11 mouse cellular contexts compared by ENCODE assay signal in the genomic region with DNA sequence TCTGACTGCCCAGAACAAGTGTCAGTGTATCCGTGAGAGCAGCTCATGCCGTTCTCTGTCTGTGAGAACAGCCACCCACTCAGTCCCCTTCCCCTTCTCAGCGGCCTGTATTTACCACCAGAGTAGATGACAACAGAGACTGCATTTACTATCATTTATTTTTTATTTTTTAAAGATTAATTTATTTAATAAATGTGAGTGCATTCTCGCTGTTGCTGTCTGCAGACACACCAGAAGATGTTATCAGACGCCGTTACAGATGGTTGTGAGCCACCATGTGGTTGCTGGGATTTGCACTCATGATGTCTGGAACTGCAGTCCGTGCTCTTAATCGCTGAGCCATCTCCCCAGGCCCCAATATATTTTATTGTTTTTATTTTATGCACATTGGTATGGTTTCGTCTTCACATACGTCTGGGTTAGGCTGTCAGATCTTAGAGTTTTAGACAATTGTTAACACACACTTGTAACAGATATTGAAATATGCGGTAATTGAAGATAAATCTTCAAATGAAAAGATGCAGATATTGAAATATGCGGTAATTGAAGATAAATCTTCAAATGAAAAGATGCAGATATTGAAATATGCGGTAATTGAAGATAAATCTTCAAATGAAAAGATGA. TPM values are rescaled to one million over a fixed set of nuclear protein-coding genes. Genes with fewer than 3 reads are reported as not detected.
DNase-seq lines count a peak whose midpoint lies in the region; ATAC-seq and TF ChIP-seq lines count a peak whose summit lies in the region.
"Not testable (repeated sequence)": the region's sequence is repeated elsewhere in the genome, so short reads cannot be mapped to it uniquely, and the experiment has no call there.
"Had no signal": no experiment of that assay in that cellular context is flagged by ENCODE, and none has a peak within 500 bp of the region (broad histone marks: within the 10 kb centered on the region; RNA-seq: fewer than 3 reads in every experiment).

No protein-coding gene starts in this region.

- H3K9ac ChIP-seq in forebrain, postnatal 0 days; heart, embryonic 15.5 days: not testable (repeated sequence)

- ATAC-seq in forebrain, postnatal 0 days, result peak; percentile 43; the same call in 1 of the 2 replicates
- not testable (repeated sequence) for ATAC-seq in heart, embryonic 15.5 days (replicated peaks; ENCODE audit: insufficient number of reproducible peaks, insufficient read depth, low FRiP score, low read depth)

- H3K4me1 ChIP-seq in forebrain, postnatal 0 days (ENCODE audit: insufficient read depth); heart, embryonic 15.5 days (replicated peaks): not testable (repeated sequence)

- not testable (repeated sequence) for H3K9me3 ChIP-seq in forebrain, postnatal 0 days (ENCODE audit: low read length); heart, embryonic 15.5 days (replicated peaks)

- not testable (repeated sequence) for H3K27me3 ChIP-seq in forebrain, postnatal 0 days (ENCODE audit: insufficient read depth, low read length); heart, embryonic 15.5 days

- peak; percentile 82 to 84 for DNase-seq in B cell, adult 2 months
- DNase-seq in MN1 (ENCODE audit: low spot score), result peak; percentile 68
- DNase-seq in forebrain, postnatal 0 days, result not testable (repeated sequence)
- peak; percentile 70 to 71 for DNase-seq in layer of hippocampus, adult 2 months (ENCODE audit: low spot score in 2 of 2)
- peak; percentile 26 to 35 for DNase-seq in left cerebral cortex, adult 8-10 months (ENCODE audit: low spot score in 2 of 2)
- peak; percentile 55 to 62 for DNase-seq in right cerebral cortex, postnatal 10 days (ENCODE audit: low spot score in 2 of 2)
- DNase-seq in thymus, postnatal 0 days (ENCODE audit: low spot score), result peak; percentile 42

- WGBS in forebrain, postnatal 0 days, result 67% methylated on average over 13 of the region's 13 CpGs
- WGBS in heart, embryonic 15.5 days, result 77% methylated on average over 13 of the region's 13 CpGs

- not testable (repeated sequence) for H3K36me3 ChIP-seq in forebrain, postnatal 0 days (ENCODE audit: insufficient read depth); heart, embryonic 15.5 days

- H3K4me3 ChIP-seq in forebrain, postnatal 0 days (ENCODE audit: low read depth, low read length), result not testable (repeated sequence)
- 0 out of 2 replicates have a peak overlapping the region, but pooled peaks have one; percentile 11 for H3K4me3 ChIP-seq in heart, embryonic 15.5 days
- H3K4me3 ChIP-seq in layer of hippocampus, adult 2 months, result peak overlapping the region; percentile 34

- not testable (repeated sequence) for H3K4me2 ChIP-seq in forebrain, postnatal 0 days (ENCODE audit: low read depth); heart, embryonic 15.5 days

- TF ChIP-seq CTCF in forebrain, postnatal 0 days (IDR thresholded peaks at IDR 0.05; ENCODE audit: low read depth), result not testable (repeated sequence)
- TF ChIP-seq CTCF in layer of hippocampus, adult 2 months (conservative IDR thresholded peaks at IDR 0.05), result peak; percentile 47

- H3K27ac ChIP-seq in forebrain, postnatal 0 days (ENCODE audit: low read depth, low read length); heart, embryonic 15.5 days: not testable (repeated sequence)
- H3K27ac ChIP-seq in layer of hippocampus, adult 2 months, result peak overlapping the region; percentile 72

RNA-seq across cellular contexts. Expression of a gene that starts 11.5 kb away (rescaled TPM):
- 3.1 and 3.3 TPM in 2 replicates for total RNA-seq in forebrain, postnatal 0 days (2014; rRNA removed)
- polyA plus RNA-seq in forebrain, postnatal 0 days (2015; fragmentation: Nextera tagmentation; extraction: Ambion mirVana), result 0.67 and 1.4 TPM in 2 replicates
- polyA plus RNA-seq in heart, embryonic 15.5 days (2015; fragmentation: Nextera tagmentation; extraction: Ambion mirVana), result 0.25 TPM in 1 of 2 replicates, not detected in the other
- 1 to 10 TPM; 4.8 to 6.3 TPM for total RNA-seq in layer of hippocampus, adult 2 months (2021)
- total RNA-seq in left cerebral cortex, adult 8-10 months (2022), result 1 to 10 TPM; 3.4 to 3.9 (median 3.8) TPM
- 0.61 and 0.64 TPM in 2 replicates for polyA plus RNA-seq in thymus, postnatal 0 days (2015; fragmentation: Nextera tagmentation; extraction: Ambion mirVana)
- total RNA-seq: heart, postnatal 25 days; monocyte, adult 5-6 weeks had no signal
- polyA plus RNA-seq: erythroblast, embryonic 14.5 days had no signal
